Mouse (Mus musculus): ENCODE results near the gene Abcb11. TPM values are rescaled to one million over a fixed set of nuclear protein-coding genes. Genes with fewer than 3 reads are reported as not detected.

Gene Abcb11
- polyA plus RNA-seq, 1 experiment from 2014 or later, result 0.03 TPM

GRCm38 (mm10) chr2:69264069-69264618, 78.3 kb downstream of the Abcb11 start:
- no peaks in the 10 kb centered on the region for H3K27me3 ChIP-seq
- ChIA-PET POLR2A (interaction anchor here (0.7 kb wide), 1 partner anchor 507 kb away, joined by 3 read pairs; no protein-coding TSS in a partner anchor), CTCF (no interaction called here)
- in situ Hi-C loops (cut with MboI; ENCODE audit: low pct_unique_long_range_greater_than_20kb), result no loop called here
- DNase-seq (ENCODE audit: low read depth, low spot score) (no peak), ATAC-seq (no peak)
- TF ChIP-seq CTCF (IDR thresholded peaks at IDR 0.05), result no peak

DNA sequence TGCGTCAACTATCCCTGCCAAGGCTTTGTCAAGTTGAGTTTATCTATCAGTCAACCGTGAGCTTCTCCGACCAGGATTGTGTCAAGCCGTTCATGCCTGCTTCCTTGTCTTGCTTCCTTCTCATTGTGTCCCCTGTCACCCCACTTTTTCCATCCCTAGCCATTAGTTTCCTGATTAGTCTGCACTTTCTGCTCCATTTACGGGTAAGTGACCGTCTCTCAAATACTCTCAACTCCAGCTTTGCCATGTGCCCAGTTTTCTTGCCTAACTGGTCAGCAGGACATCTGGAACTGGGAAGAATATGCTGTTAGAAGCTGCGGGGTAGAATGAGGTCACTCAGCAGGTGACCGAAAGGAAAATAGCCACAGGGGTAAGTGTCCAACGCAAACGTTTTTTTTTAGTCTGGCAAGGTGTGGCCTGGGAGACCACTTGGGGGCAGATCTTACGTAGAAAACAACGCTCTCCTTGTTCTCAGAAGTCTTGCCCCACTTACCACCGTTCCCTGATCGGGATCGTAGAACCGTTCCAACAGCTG, 94.1 kb downstream of the Abcb11 start:
- in situ Hi-C loops (cut with MboI; ENCODE audit: low pct_unique_long_range_greater_than_20kb), result no loop called here
- POLR2A ChIA-PET, result no interaction called here
- no peak for ATAC-seq
- no peak for TF ChIP-seq CTCF (IDR thresholded peaks at IDR 0.05)
- CTCF ChIA-PET, result no interaction called here
- DNase-seq (ENCODE audit: low read depth, low spot score), result no peak
- no peaks in the 10 kb centered on the region for H3K27me3 ChIP-seq

- ATAC-seq, result no peak
- DNase-seq (ENCODE audit: low read depth, low spot score), result no peak
- H3K27me3 ChIP-seq, result no peaks in the 10 kb centered on the region
- no peak for TF ChIP-seq CTCF (IDR thresholded peaks at IDR 0.05)
- in situ Hi-C loops (cut with MboI; ENCODE audit: low pct_unique_long_range_greater_than_20kb), result no loop called here
- POLR2A ChIA-PET, result no interaction called here
- CTCF ChIA-PET, result no interaction called here
Observed at GRCm38 (mm10) chr2:69247081-69247480, 95.3 kb downstream of the Abcb11 start.

DNA sequence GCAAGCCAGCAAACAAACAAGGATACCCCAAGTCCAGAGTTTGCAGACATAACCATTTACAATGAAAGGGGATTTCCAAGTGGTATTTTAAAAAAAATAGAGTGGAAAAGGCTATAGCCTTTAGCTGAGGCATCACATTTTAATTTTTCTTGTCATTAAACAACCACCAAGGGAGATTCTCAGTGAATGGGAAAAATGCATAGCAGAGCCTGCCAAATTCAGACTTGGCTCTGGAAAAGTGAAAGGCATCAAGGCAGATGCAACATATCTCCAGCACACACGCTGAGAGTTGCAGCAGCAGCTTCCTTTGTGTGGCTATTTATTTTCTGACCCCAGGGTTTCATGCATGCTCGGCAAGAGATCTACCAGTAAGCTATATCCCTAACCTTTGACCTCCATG, 97.5 kb downstream of the Abcb11 start:
- no peak for ATAC-seq

GRCm38 (mm10) chr2:69239315-69239714, 103.1 kb downstream of the Abcb11 start:
- POLR2A ChIA-PET, result no interaction called here
- no peaks in the 10 kb centered on the region for H3K27me3 ChIP-seq
- no peak for TF ChIP-seq CTCF (IDR thresholded peaks at IDR 0.05)
- no peak for DNase-seq (ENCODE audit: low read depth, low spot score)
- in situ Hi-C loops (cut with MboI; ENCODE audit: low pct_unique_long_range_greater_than_20kb), result no loop called here
- no peak for ATAC-seq
- CTCF ChIA-PET, result interaction anchor here (1.0 kb wide), 1 partner anchor 37 kb away, joined by 4 read pairs; no protein-coding TSS in a partner anchor

More for the DNA sequence above, 97.5 kb downstream of the Abcb11 start:
- POLR2A ChIA-PET, result no interaction called here
- in situ Hi-C loops (cut with MboI; ENCODE audit: low pct_unique_long_range_greater_than_20kb), result no loop called here
- CTCF ChIA-PET, result no interaction called here
- no peaks in the 10 kb centered on the region for H3K27me3 ChIP-seq
- no peak for DNase-seq (ENCODE audit: low read depth, low spot score)
- no peak for TF ChIP-seq CTCF (IDR thresholded peaks at IDR 0.05)

DNA sequence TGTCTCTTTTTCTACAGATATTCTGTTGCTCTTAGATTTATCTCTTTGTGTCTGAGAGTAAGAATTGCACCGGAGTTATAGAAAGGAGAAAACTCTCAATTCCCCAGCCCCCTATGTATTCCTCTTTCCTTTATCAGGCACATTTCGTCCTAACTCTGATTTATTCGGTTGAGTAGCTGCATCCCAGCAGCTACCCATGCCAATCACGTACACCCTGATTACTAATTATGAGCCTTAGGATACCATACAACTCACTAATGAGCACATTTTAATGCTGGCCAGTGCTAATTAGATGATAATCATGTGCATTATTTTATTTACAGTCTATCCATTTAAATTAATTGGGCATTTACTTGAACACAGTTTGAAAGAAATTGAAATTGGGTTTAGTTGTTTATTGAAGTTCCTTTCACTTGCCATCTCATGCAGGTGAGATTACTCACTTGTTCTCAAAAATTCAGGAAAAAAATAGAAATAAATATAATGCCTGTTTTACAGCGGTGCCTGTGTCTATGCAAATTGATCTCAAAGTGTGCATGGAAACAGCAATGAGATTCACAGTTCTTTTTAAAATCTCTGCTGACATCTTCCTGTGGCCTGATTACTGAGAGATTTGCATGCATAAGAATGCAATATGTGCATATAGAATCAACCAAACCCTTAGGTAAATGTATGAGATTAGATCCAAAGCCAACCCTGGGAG, 107.3 kb downstream of the Abcb11 start:
- peaks cover 2% of the 10 kb centered on the region for H3K27me3 ChIP-seq
- no peak for ATAC-seq
- no peak for DNase-seq (ENCODE audit: low read depth, low spot score)
- TF ChIP-seq CTCF (IDR thresholded peaks at IDR 0.05), result no peak
- CTCF ChIA-PET, result interaction anchor here (1.6 kb wide), 1 partner anchor 35 kb away, joined by 4 read pairs; no protein-coding TSS in a partner anchor
- POLR2A ChIA-PET, result no interaction called here
- in situ Hi-C loops (cut with MboI; ENCODE audit: low pct_unique_long_range_greater_than_20kb), result no loop called here

GRCm38 (mm10) chr2:69232101-69232500, 110.3 kb downstream of the Abcb11 start:
- in situ Hi-C loops (cut with MboI; ENCODE audit: low pct_unique_long_range_greater_than_20kb), result no loop called here
- DNase-seq (ENCODE audit: low read depth, low spot score) (no peak), ATAC-seq (no peak)
- CTCF ChIA-PET, result no interaction called here
- H3K27me3 ChIP-seq, result peaks cover 2% of the 10 kb centered on the region
- POLR2A ChIA-PET, result no interaction called here
- TF ChIP-seq CTCF (IDR thresholded peaks at IDR 0.05), result no peak

DNA sequence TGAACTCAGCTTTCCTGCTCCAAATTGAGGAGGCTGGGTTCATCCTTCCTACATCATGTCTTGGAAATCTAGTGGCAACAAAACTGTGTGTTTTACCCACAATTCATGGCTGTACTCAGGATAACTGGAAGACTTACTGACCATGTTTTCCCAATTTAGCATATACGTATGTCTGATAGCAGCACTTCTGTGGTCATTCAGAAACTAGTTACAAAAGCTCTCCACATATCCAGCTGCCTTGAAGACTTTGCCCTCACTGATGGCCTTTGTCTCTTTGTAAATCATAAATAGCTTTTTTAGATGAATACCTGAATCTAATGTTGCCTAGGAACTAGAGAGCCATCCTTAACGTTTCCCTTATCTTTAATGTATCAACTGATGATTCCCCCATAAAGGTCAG, 112.3 kb downstream of the Abcb11 start:
- CTCF ChIA-PET, result interaction anchor here (2.1 kb wide), 1 partner anchor 10 kb away, joined by 5 read pairs; no protein-coding TSS in a partner anchor
- ATAC-seq (no peak), DNase-seq (ENCODE audit: low read depth, low spot score) (no peak)
- H3K27me3 ChIP-seq, result peaks cover 2% of the 10 kb centered on the region
- TF ChIP-seq CTCF (IDR thresholded peaks at IDR 0.05), result no peak
- POLR2A ChIA-PET, result no interaction called here
- in situ Hi-C loops (cut with MboI; ENCODE audit: low pct_unique_long_range_greater_than_20kb), result no loop called here

DNA sequence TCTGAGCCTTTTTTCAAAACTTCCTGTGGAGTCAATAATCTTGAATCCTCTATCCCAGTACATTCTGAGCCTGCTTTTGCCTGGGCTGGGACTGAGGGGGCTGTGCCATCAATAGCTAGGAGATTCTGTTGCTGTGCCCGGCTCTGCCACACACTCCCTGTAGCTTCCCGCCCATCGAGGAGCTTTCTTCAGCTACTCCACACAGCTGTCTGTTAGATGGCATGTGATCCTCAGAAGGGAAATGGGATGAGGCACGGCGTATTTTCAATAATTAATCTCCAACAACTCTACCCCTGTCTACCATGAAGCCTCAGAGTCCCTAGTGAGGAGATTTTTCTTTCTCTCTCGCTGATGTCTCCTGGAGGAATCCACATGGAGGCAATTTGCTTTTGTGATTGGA, 113.8 kb downstream of the Abcb11 start:
- no peak for ATAC-seq
- in situ Hi-C loops (cut with MboI; ENCODE audit: low pct_unique_long_range_greater_than_20kb), result no loop called here
- TF ChIP-seq CTCF (IDR thresholded peaks at IDR 0.05), result no peak
- ChIA-PET POLR2A (no interaction called here), CTCF (interaction anchor here (0.8 to 2.1 kb wide), 3 partner anchors 9 to 11 kb away, joined by 3 to 5 read pairs (median 3); no protein-coding TSS in a partner anchor)
- no peaks in the 10 kb centered on the region for H3K27me3 ChIP-seq
- DNase-seq (ENCODE audit: low read depth, low spot score), result no peak

DNA sequence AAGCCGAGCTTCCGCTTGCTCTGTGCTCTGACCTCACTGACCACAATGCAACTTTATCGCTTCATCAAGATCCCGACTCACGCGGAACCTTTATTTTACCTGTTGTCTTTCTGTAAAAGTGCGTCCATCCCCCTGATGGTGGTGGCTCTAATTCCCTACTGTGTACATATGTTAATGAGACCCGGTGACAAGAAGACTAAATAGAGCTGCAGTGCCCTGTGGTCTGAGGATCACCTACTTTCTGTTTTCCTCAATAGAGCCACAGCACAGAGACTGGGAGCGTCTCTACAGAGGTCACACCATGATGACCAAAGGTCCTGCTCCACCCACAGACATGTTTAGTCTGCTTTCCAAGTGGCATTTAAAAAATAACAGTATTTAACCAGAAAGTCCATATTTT, 115.5 kb downstream of the Abcb11 start:
- no peak for ATAC-seq
- POLR2A ChIA-PET, result no interaction called here
- in situ Hi-C loops (cut with MboI; ENCODE audit: low pct_unique_long_range_greater_than_20kb), result no loop called here
- DNase-seq (ENCODE audit: low read depth, low spot score), result no peak
- CTCF ChIA-PET, result interaction anchor here (1.3 kb wide), 1 partner anchor 103 kb away, joined by 3 read pairs; no protein-coding TSS in a partner anchor
- no peak for TF ChIP-seq CTCF (IDR thresholded peaks at IDR 0.05)
- peaks cover 6% of the 10 kb centered on the region for H3K27me3 ChIP-seq

DNA sequence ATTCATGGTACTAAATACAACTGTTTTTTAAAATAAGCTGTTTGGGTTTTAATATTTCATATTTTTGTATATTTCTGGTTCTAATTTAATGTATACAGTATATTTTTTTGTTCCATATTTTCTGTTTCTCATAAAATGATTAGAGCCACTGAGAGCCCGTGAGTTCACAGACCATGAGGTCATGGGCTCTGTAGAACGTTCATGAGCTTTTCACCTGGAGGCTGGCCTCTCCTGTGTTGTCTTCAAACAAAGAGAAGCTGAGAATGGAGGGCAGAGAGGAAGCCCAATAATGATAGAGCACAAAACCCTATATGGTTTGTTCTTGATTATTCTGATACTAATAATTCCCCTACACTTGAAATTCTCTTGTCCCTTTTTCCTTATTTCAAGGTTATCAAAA, 117.7 kb downstream of the Abcb11 start:
- peaks cover 6% of the 10 kb centered on the region for H3K27me3 ChIP-seq
- ChIA-PET CTCF (interaction anchor here (0.7 kb wide), 1 partner anchor 19 kb away, joined by 3 read pairs; no protein-coding TSS in a partner anchor), POLR2A (no interaction called here)
- no peak for TF ChIP-seq CTCF (IDR thresholded peaks at IDR 0.05)
- DNase-seq (ENCODE audit: low read depth, low spot score), result no peak
- in situ Hi-C loops (cut with MboI; ENCODE audit: low pct_unique_long_range_greater_than_20kb), result no loop called here
- ATAC-seq, result no peak
